Mouse (Mus musculus): ENCODE results near the gene Gm4027.
"Not testable (repeated sequence)": the region's sequence is repeated elsewhere in the genome, so short reads cannot be mapped to it uniquely, and the experiment has no call there.

The Gm4027 gene

GRCm38 (mm10) chr12:87618569-87618968 lies at the start of gene Gm4027:
Gene Gm4027, plus strand, starts transcription at chr12:87618869.
- DNase-seq (ENCODE audit: low read depth, low spot score) = not testable (repeated sequence)

- peak; percentile 1 for DNase-seq (ENCODE audit: low read depth, low spot score)
Measured at GRCm38 (mm10) chr12:87601388-87601787, 17.3 kb upstream of the Gm4027 start.

GRCm38 (mm10) chr12:87602388-87602787 lies 16.3 kb upstream of the Gm4027 start, which contains the start of gene Oog1:
Gene Oog1, plus strand, starts transcription at chr12:87602688.
- not testable (repeated sequence) for DNase-seq (ENCODE audit: low read depth, low spot score)

GRCm38 (mm10) chr12:87644520-87644919 lies 25.9 kb downstream of the Gm4027 start, which contains the start of gene Gm16381:
Gene Gm16381, minus strand, starts transcription at chr12:87644620.
- not testable (repeated sequence) for DNase-seq (ENCODE audit: low read depth, low spot score)

- DNase-seq (ENCODE audit: low read depth, low spot score) = not testable (repeated sequence)
Measured at GRCm38 (mm10) chr12:87652916-87653703, 34.4 kb downstream of the Gm4027 start.
